Mouse (Mus musculus): Measurements from ENCODE around the gene Phlda3. TPM values are rescaled to one million over a fixed set of nuclear protein-coding genes. Genes with fewer than 3 reads are reported as not detected.

Phlda3 gene
- polyA plus RNA-seq, 1 experiment from 2014 or later, result 78.4 TPM

- H3K4me2 ChIP-seq (ENCODE audit: low read length), result no peak overlapping the region
- WGBS, result 51% methylated on average over 5 of the region's 5 CpGs
- no peaks in the 10 kb centered on the region for H3K36me3 ChIP-seq (ENCODE audit: insufficient read depth, low read length)
- H3K27ac ChIP-seq, result 0 out of 2 replicates have a peak overlapping the region, but pooled peaks have one; percentile 21
- H3K4me1 ChIP-seq (replicated peaks; ENCODE audit: insufficient read depth, low read length), result peaks cover 15% of the 10 kb centered on the region; the same call in 1 of the 2 replicates
- TF ChIP-seq CTCF (IDR thresholded peaks at IDR 0.05; ENCODE audit: low read depth), result no peak
- H3K9me3 ChIP-seq (replicated peaks; ENCODE audit: low read length), result no peaks in the 10 kb centered on the region
- no peak overlapping the region for H3K9ac ChIP-seq (ENCODE audit: low read depth, low read length)
- H3K27me3 ChIP-seq (ENCODE audit: insufficient read depth, low read length), result no peaks in the 10 kb centered on the region
- ATAC-seq (replicated peaks; ENCODE audit: low FRiP score, low read depth) (0 out of 2 replicates have a peak, but pooled peaks have one; percentile 25), DNase-seq (ENCODE audit: low spot score) (no peak)
- no peak overlapping the region for H3K4me3 ChIP-seq (replicated peaks; ENCODE audit: low read depth, low read length)
Measured at GRCm38 (mm10) chr1:135813687-135814395, 47.9 kb downstream of the Phlda3 start.

- no peak overlapping the region for H3K9ac ChIP-seq (ENCODE audit: low read depth, low read length)
- 72% methylated on average over 5 of the region's 5 CpGs for WGBS
- peaks cover 17% of the 10 kb centered on the region for H3K4me1 ChIP-seq (replicated peaks; ENCODE audit: insufficient read depth, low read length)
- TF ChIP-seq CTCF (IDR thresholded peaks at IDR 0.05; ENCODE audit: low read depth), result no peak
- 0 out of 2 replicates have a peak overlapping the region, but pooled peaks have one; percentile 21 for H3K27ac ChIP-seq
- H3K36me3 ChIP-seq (ENCODE audit: insufficient read depth, low read length), result no peaks in the 10 kb centered on the region
- no peaks in the 10 kb centered on the region for H3K9me3 ChIP-seq (replicated peaks; ENCODE audit: low read length)
- H3K4me2 ChIP-seq (ENCODE audit: low read length), result no peak overlapping the region
- H3K27me3 ChIP-seq (ENCODE audit: insufficient read depth, low read length), result no peaks in the 10 kb centered on the region
- DNase-seq (ENCODE audit: low spot score) (no peak), ATAC-seq (replicated peaks; ENCODE audit: low FRiP score, low read depth) (no peak)
- H3K4me3 ChIP-seq (replicated peaks; ENCODE audit: low read depth, low read length), result no peak overlapping the region
Measured at GRCm38 (mm10) chr1:135814531-135814930, 48.6 kb downstream of the Phlda3 start.

DNA sequence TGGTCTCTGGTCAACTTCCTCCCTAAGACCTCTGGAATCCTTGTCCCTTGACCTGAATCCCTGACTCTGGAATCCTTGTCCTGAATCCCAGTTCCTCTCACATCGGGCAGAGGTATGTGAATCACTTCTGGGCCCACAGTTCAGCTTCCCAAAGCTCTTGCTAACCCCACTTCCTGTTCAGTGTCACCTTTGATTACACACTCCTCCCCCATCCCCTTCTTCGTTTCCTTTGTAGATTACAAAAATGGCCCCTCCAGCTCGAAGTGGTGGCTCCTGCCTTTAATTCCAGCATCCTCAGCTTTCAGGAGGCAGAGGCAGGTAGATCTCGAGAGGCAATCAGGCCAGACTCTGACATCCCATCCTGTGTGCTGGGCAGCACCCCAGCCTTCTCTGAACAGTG, 51.7 kb downstream of the Phlda3 start:
- Histone ChIP-seq H3K9me3 (replicated peaks; ENCODE audit: low read length) (no peaks in the 10 kb centered on the region), H3K27me3 (ENCODE audit: insufficient read depth, low read length) (no peaks in the 10 kb centered on the region), H3K4me2 (ENCODE audit: low read length) (no peak overlapping the region), H3K36me3 (ENCODE audit: insufficient read depth, low read length) (no peaks in the 10 kb centered on the region), H3K4me1 (replicated peaks; ENCODE audit: insufficient read depth, low read length) (peaks cover 14% of the 10 kb centered on the region), H3K4me3 (replicated peaks; ENCODE audit: low read depth, low read length) (no peak overlapping the region), H3K27ac (no peak overlapping the region), H3K9ac (ENCODE audit: low read depth, low read length) (no peak overlapping the region)
- 49% methylated on average over 4 of the region's 4 CpGs for WGBS
- no peak for TF ChIP-seq CTCF (IDR thresholded peaks at IDR 0.05; ENCODE audit: low read depth)
- ATAC-seq (replicated peaks; ENCODE audit: low FRiP score, low read depth), result no peak
- no peak for DNase-seq (ENCODE audit: low spot score)

DNA sequence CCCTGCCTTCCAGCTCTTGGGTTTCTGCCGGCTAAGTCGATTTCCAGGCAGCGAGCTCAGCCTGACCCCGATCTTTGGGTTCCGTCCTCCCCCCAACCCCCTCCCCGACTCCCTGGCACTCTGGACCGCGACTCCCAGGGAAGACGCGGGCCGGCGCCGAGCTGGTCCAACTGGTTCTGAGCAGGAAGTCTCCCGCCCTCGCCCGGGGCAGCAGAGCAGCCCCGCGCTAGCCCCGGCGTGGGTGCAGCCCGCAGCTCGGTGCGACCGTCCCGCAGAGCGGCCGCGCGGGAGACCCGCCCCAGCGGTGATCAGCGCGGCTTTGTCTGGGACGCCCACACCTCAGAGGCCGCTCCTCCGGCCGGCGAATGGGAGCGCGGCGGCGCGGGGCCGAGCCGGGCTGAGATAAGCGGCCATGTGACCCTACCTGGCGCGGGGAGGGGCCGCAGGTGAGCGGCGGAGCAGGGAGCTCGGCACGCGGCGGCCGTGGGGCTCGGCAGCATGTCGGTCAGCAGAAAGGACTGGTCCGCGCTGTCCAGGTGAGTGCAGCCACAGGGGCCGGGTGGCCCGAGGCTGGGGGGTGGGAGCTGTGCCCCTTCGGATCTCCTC, 52.7 kb downstream of the Phlda3 start, which contains the start of gene Lad1:
Gene Lad1 (plus strand): TSS at position 118 of the 606 bp plus-strand sequence.
- no peaks in the 10 kb centered on the region for H3K27me3 ChIP-seq (ENCODE audit: insufficient read depth, low read length)
- H3K4me3 ChIP-seq (replicated peaks; ENCODE audit: low read depth, low read length), result peak within 1 kb of the TSS; percentile 58
- peaks cover 7% of the 10 kb centered on the region for H3K4me1 ChIP-seq (replicated peaks; ENCODE audit: insufficient read depth, low read length)
- DNase-seq (ENCODE audit: low spot score), result no peak
- WGBS, result under 1% methylated on average over 63 of the region's 63 CpGs
- H3K36me3 ChIP-seq (ENCODE audit: insufficient read depth, low read length), result no peaks in the 10 kb centered on the region
- TF ChIP-seq CTCF (IDR thresholded peaks at IDR 0.05; ENCODE audit: low read depth), result no peak
- H3K9me3 ChIP-seq (replicated peaks; ENCODE audit: low read length), result no peaks in the 10 kb centered on the region
- peak within 1 kb of the TSS; percentile 63 for H3K9ac ChIP-seq (ENCODE audit: low read depth, low read length)
- peak within 1 kb of the TSS; percentile 97 for H3K4me2 ChIP-seq (ENCODE audit: low read length)
- ATAC-seq (replicated peaks; ENCODE audit: low FRiP score, low read depth), result peak; percentile 55
- peak within 1 kb of the TSS; percentile 63; the same call in 1 of the 2 replicates for H3K27ac ChIP-seq

Other genes with a start within 250 kb of the Phlda3 start
- 9.1 and 9.3 TPM in 2 replicates for gene Nav1, start 158.8 kb upstream of the Phlda3 start, polyA plus RNA-seq (2015; fragmentation: Nextera tagmentation; extraction: Ambion mirVana)
- 189 and 190 TPM in 2 replicates for gene Csrp1, start 46.1 kb upstream of the Phlda3 start, polyA plus RNA-seq (2015; fragmentation: Nextera tagmentation; extraction: Ambion mirVana)
- 7.9 and 8.9 TPM in 2 replicates for gene Tnni1, start 13.3 kb downstream of the Phlda3 start, polyA plus RNA-seq (2015; fragmentation: Nextera tagmentation; extraction: Ambion mirVana)
- gene Lad1, start 52.5 kb downstream of the Phlda3 start, polyA plus RNA-seq (2015; fragmentation: Nextera tagmentation; extraction: Ambion mirVana), result 28.4 and 33.2 TPM in 2 replicates
- gene Tnnt2, start 70.2 kb downstream of the Phlda3 start, polyA plus RNA-seq (2015; fragmentation: Nextera tagmentation; extraction: Ambion mirVana), result 2.0 and 5.7 TPM in 2 replicates
- gene Pkp1, start 153.1 kb downstream of the Phlda3 start, polyA plus RNA-seq (2015; fragmentation: Nextera tagmentation; extraction: Ambion mirVana), result 0.22 and 0.24 TPM in 2 replicates
- gene Igfn1, start 240.2 kb downstream of the Phlda3 start, polyA plus RNA-seq (2015; fragmentation: Nextera tagmentation; extraction: Ambion mirVana), result 0.20 and 0.25 TPM in 2 replicates
- 223 and 242 TPM in 2 replicates for gene Tmem9, start 242.0 kb downstream of the Phlda3 start, polyA plus RNA-seq (2015; fragmentation: Nextera tagmentation; extraction: Ambion mirVana)

Data from kidney, postnatal 0 days (tissue).